24 mouse cellular contexts compared by ENCODE assay signal in the genomic region with DNA sequence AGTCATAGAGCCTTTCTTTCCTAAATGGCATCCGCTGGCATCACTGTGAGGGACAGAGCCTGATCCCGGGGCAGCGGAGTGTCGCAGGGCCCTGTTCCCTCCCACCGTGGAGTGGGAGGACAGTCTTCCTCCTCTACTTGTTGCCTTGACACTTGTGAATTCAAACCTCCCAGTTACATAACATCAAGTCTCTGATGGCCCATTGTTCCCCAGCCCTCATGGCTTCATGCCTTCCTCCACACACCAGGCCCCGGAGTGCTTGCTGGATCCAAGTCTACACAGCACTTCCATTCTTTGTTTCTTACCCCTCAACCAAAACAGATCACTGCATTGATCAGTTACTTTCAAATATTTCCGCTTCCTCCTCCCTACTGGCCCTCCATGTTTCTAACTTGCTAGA.
A peak's percentile ranks its signal among the peaks of the same experiment; 100 is the strongest.
DNase-seq lines count a peak whose midpoint lies in the region; TF ChIP-seq lines count a peak whose summit lies in the region.
"Had no signal": no experiment of that assay in that cellular context is flagged by ENCODE, and none has a peak within 500 bp of the region (broad histone marks: within the 10 kb centered on the region; RNA-seq: fewer than 3 reads in every experiment).

No protein-coding gene starts in this region.

- no peak for TF ChIP-seq CTCF in testis, adult 2 months (IDR thresholded peaks at IDR 0.05; ENCODE audit: control insufficient read depth, insufficient read depth, insufficient replicate concordance, low read depth, low read length)

- no peaks in the 10 kb centered on the region for H3K4me1 ChIP-seq in heart, embryonic 10.5 days
- H3K4me1 ChIP-seq in testis, adult 2 months (ENCODE audit: control insufficient read depth, insufficient read depth, low read length), result no peaks in the 10 kb centered on the region; the same call in 1 of the 2 replicates
- H3K4me1 ChIP-seq: heart, embryonic 12.5 days; hindbrain, embryonic 13.5 days; limb, embryonic 12.5 days; liver, embryonic 15.5 days; lung, embryonic 15.5 days; midbrain, embryonic 12.5 days; neural tube, embryonic 13.5 days had no signal

- H3K27me3 ChIP-seq in heart, embryonic 10.5 days (ENCODE audit: insufficient read depth, poor library complexity, severe bottlenecking), result no peaks in the 10 kb centered on the region
- no peaks in the 10 kb centered on the region for H3K27me3 ChIP-seq in testis, adult 2 months (ENCODE audit: control insufficient read depth, insufficient read depth, low read length)
- H3K27me3 ChIP-seq: heart, embryonic 12.5 days; limb, embryonic 12.5 days; liver, embryonic 15.5 days; lung, embryonic 15.5 days; neural tube, embryonic 13.5 days had no signal

- intact Hi-C loops in left cerebral cortex, postnatal 36 days (cut with DNase I), result no loop called here

- DNase-seq in heart, adult 11 months, result peak; percentile 77
- DNase-seq in heart, embryonic 10.5 days (ENCODE audit: low spot score), result no peak
- DNase-seq in retina, postnatal 1 day, result peak; percentile 11
- no peak for DNase-seq in retina, embryonic 14.5 days (ENCODE audit: low spot score)
- DNase-seq in left cerebral cortex, postnatal 36 days (ENCODE audit: low spot score in 2 of 2), result no peak
- DNase-seq: adrenal gland, adult 2 months; B cell, adult 2 months; cerebellum, postnatal 10 days; gastrocnemius, postnatal 25 days; heart, adult 18-20 months; heart, postnatal 4 days; kidney, adult 9 months; kidney, postnatal 10 days; lung, postnatal 36 days; spleen, adult 18-20 months had no signal

- H3K4me3 ChIP-seq in heart, embryonic 10.5 days, result no peak overlapping the region
- H3K4me3 ChIP-seq in testis, adult 2 months (ENCODE audit: control insufficient read depth, low read depth, low read length), result no peak overlapping the region
- H3K4me3 ChIP-seq: erythroblast, embryonic 14.5 days; heart, embryonic 12.5 days; hindbrain, embryonic 13.5 days; limb, embryonic 12.5 days; liver, embryonic 15.5 days; lung, embryonic 15.5 days; midbrain, embryonic 12.5 days; neural tube, embryonic 13.5 days had no signal

- H3K36me3 ChIP-seq in heart, embryonic 10.5 days, result no peaks in the 10 kb centered on the region
- H3K36me3 ChIP-seq in testis, adult 2 months (ENCODE audit: control insufficient read depth, insufficient read depth, low read length), result no peaks in the 10 kb centered on the region
- H3K36me3 ChIP-seq: heart, embryonic 12.5 days; hindbrain, embryonic 13.5 days; limb, embryonic 12.5 days; liver, embryonic 15.5 days; lung, embryonic 15.5 days; midbrain, embryonic 12.5 days; neural tube, embryonic 13.5 days had no signal

- no peak overlapping the region for H3K27ac ChIP-seq in heart, embryonic 10.5 days
- peak overlapping the region; percentile 29; the same call in 1 of the 2 replicates for H3K27ac ChIP-seq in testis, adult 2 months (ENCODE audit: control insufficient read depth, insufficient read depth, low read depth, low read length)
- H3K27ac ChIP-seq: hindbrain, embryonic 13.5 days; limb, embryonic 12.5 days; liver, embryonic 15.5 days; lung, embryonic 15.5 days; midbrain, embryonic 12.5 days; neural tube, embryonic 13.5 days had no signal

- 95% methylated on average over 7 of the region's 7 CpGs for WGBS in heart, embryonic 10.5 days

- no peaks in the 10 kb centered on the region for H3K9me3 ChIP-seq in heart, embryonic 10.5 days
- H3K9me3 ChIP-seq: heart, embryonic 12.5 days; hindbrain, embryonic 13.5 days; limb, embryonic 12.5 days; liver, embryonic 15.5 days; lung, embryonic 15.5 days; midbrain, embryonic 12.5 days; neural tube, embryonic 13.5 days had no signal

- no peak for TF ChIP-seq POLR2A in testis, adult 2 months (IDR thresholded peaks at IDR 0.05; ENCODE audit: control insufficient read depth, low read depth, low read length)

Comparison
In these comparisons a context has a peak if more than half of its experiments do, and no peak if none do; other contexts are left out.
1. DNase-seq: peak in heart, adult 11 months (single experiment) and retina, postnatal 1 day (single experiment); none in heart, embryonic 10.5 days (single experiment), retina, embryonic 14.5 days (single experiment) and left cerebral cortex, postnatal 36 days (0 of 2).